Mouse (Mus musculus) left cerebral cortex, adult 2 months (tissue): Measurements from ENCODE around the gene Celf3. TPM values are rescaled to one million over a fixed set of nuclear protein-coding genes. Genes with fewer than 3 reads are reported as not detected.
A peak's percentile ranks its signal among the peaks of the same experiment; 100 is the strongest.

Source experiments
- DNase-seq, 2 experiments: peaks; one replicate each; pipeline ENCODE4 v3.0.0; 2021 to 2022; ENCODE audit warnings: low spot score in 2 of 2, mixed read lengths in 1 of 2; ENCODE audit errors: extremely low spot score in 1 of 2
- H3K27ac ChIP-seq: fragments of 200-600 bp; 2 replicates; pipeline ENCODE4 v1.8.1; 2022
- H3K4me3 ChIP-seq: fragments of 200-600 bp; 2 replicates; pipeline ENCODE4 v1.8.1; 2022
- CTCF ChIP-seq: fragments of 200-600 bp; IDR thresholded peaks from 2 replicates; pipeline ENCODE4 v1.8.1; 2022; ENCODE audit warnings: antibody characterized with exemption, mild to moderate bottlenecking, moderate library complexity
- intact Hi-C: fragments of 180-260 bp; cut with DNase I; formaldehyde crosslinking; loops from one replicate; pipeline ENCODE4 v1.15.1; 2025
- total RNA-seq, 2 experiments: library from RNA; stranded (reverse); gene quantifications; 2 replicates each; pipeline ENCODE4 v1.2.3; 2021

Gene Celf3
- total RNA-seq, 2 experiments from 2014 or later: 159 to 177 TPM

DNA sequence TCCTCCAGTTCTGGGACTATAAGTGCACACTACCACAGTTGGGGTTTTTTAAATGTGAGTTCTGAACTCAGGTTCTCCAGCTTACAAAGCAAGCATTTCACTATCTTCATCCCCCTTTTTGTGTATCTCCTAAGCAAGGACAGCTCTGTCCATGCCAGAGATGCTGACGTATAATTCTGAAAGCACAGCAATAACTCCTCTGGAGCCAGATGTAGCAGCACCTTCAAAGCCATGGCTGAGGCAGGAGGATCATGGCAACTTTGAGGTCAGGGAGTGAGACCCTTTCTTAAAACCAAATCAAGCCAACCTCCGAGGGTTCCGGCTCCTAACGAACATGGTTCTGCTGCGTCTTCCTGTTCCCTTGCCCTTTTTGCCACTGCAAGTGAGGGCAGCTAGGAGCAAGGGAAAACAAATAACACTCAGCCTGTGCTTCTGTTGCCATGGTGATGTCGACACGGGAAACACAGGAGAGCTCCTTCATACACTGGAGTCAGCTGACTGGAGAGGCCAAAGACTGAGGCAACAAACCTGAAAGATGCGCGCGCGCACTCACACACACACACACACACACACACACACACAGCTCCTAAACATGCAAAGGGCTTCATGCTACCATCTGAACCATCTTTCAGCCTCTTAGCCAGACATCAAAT is 14.0 kb upstream of the Celf3 start:
- Histone ChIP-seq H3K4me3 (no peak overlapping the region), H3K27ac (no peak overlapping the region)
- peak in 1 of 2 experiments; percentile 37 for DNase-seq
- no peak for TF ChIP-seq CTCF
- intact Hi-C loops: loop anchor here (2.0 kb wide), 1 partner anchor 15 kb away; the partner anchor contains the start of gene Celf3

DNA sequence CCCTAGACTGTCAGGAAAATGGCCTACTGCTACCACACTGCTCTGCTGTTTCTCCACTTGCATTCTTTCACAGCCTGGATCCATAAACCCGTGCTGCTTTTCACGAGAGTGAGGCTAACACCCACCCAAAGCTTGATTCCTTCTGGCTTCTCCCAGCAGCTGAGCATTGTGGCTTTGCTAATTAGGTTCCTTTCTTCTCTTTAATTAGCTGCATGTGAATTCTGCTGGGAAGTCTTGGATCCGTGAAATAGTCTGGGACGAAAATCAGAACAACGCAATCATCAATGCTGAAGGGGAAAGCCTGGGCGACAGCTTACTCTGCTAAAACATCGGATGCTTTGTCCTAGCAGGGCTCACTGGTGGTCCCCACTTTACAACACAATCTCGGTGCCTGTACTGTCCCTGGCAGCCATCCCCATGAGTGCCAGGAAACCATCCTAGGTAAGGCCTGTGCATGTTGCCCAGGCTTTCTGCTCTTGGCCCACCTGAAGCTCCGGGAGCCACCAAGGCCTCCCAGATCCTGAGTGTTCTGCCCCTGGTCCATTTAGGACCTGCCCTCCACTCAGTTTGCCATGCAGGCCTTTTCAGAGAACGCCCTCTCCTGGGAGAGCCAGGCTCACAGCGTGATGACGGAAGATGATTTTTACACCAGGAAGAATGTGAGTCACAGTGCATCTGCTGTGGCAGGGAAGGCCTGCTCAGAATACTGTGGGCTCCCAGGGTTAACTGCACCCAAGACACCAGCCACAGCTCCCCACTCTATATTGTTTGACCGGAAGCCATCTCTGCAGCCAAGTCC is 12.3 kb upstream of the Celf3 start:
- intact Hi-C loops: loop anchor here (2.0 kb wide), 1 partner anchor 13 kb away; the partner anchor contains the start of gene Celf3
- TF ChIP-seq CTCF: peak; percentile 29
- DNase-seq: peak in 1 of 2 experiments; percentile 60
- Histone ChIP-seq H3K4me3 (no peak overlapping the region), H3K27ac (peak overlapping the region; percentile 85)

DNA sequence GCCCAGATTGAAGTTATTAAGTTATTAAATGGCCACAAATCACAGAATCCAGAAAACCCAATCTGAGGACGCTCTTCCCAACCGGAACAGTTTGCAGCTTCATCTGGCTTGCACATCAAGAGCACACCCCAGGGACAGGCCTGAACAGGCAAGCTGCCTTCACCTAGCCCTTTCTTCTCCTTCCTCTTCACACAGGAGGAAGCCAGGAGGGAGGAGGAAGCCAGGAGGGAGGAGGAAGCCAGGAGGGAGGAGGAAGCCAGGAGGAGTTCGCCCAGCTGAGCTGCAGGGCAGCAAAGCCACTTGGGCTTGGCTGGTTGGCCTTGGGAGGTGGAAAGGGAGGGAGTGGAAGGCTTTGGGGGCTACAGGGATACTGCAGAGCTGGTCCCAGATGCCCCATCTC is 9.2 kb upstream of the Celf3 start:
- no peak for DNase-seq
- intact Hi-C loops: no loop called here
- no peak overlapping the region for H3K27ac ChIP-seq
- no peak for TF ChIP-seq CTCF
- no peak overlapping the region for H3K4me3 ChIP-seq

DNA sequence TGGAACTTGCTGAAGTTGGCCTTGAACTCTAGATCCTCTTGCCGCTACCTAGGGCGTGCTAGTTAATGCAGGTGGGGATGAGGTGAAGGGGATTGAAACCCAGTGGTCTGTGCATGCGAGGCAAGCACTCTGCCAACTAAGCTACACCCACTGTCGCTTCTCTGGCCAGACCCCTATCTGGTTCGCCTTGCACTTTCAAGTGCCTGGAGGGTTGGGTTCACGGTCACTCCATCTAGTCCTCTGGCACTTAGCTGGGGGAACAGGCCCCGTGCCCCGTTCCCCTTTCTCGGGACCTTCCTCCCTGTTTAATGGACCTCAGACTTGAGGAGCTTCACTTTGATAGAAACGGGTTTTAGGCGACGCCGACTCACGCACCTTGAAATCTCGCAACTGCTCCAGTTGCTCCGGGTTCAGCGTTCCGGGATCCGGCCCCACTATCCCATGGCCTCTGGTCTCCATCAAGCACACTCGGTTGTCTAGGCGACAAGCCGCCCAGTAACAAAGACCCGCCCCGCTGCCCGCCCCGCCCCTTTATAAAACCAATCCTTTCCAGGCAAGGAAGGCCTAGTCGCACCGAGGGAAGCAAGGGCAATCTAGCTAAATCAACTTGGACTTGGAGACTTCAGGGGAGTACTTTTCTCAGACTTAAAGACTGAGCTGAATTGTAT is 5.5 kb upstream of the Celf3 start:
- Histone ChIP-seq H3K4me3 (peak overlapping the region; percentile 31), H3K27ac (peak overlapping the region; percentile 65)
- no peak for DNase-seq
- TF ChIP-seq CTCF: no peak
- intact Hi-C loops: no loop called here

DNA sequence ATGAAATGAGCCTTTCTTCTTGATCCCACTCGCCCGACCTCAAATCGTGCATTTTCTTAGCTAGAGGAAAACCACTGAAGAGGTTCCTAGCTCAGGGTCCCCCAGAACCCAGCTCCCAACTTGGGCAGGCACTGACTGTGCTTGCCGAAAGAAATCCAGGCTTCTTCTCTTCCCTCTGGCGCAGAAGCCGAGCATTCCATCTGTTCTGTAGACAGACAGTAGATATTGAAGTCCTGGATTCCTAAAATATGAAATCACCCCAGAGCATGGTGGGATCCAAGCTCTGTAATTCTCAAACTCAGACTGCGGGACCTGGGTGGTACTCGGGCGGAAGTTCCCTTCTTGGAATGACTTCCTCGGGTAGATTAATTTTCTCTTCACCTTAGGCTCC is 5.0 kb upstream of the Celf3 start:
- intact Hi-C loops: no loop called here
- no peak for DNase-seq
- H3K27ac ChIP-seq: peak overlapping the region; percentile 65
- no peak overlapping the region; the same call in 1 of the 2 replicates for H3K4me3 ChIP-seq
- TF ChIP-seq CTCF: no peak

DNA sequence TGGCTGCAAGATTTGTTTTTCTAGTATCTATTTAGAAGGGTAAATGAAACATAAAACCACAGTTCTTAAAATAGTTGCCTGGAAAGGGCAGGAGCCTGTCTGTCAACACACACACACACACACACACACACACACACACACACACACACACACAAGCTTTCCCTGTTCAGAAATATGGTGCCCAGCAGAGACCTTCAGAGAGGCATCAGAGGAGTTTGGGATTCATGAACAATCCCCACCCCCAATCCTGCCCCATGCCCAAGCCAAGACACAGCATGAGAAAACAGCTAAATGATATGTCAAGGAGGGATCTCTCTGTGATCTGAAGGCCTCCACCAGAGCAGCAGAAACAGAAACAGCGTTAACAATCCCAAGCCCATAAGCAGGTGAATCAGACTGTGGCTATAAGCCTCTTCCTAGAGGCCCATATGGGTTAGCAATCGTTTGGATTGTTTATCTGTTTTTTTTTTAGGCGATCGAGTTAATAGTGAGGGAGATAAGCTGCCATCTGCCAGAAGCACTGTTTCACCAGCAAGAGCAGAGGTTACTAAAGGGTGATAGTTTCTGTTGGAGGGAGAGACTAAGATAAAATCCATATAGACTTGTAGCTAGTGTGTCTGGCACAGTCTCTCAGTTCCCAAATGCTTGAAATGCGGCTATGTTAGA is 4.4 kb upstream of the Celf3 start:
- Histone ChIP-seq H3K4me3 (no peak overlapping the region), H3K27ac (no peak overlapping the region)
- no peak for DNase-seq
- intact Hi-C loops: no loop called here
- no peak for TF ChIP-seq CTCF

DNA sequence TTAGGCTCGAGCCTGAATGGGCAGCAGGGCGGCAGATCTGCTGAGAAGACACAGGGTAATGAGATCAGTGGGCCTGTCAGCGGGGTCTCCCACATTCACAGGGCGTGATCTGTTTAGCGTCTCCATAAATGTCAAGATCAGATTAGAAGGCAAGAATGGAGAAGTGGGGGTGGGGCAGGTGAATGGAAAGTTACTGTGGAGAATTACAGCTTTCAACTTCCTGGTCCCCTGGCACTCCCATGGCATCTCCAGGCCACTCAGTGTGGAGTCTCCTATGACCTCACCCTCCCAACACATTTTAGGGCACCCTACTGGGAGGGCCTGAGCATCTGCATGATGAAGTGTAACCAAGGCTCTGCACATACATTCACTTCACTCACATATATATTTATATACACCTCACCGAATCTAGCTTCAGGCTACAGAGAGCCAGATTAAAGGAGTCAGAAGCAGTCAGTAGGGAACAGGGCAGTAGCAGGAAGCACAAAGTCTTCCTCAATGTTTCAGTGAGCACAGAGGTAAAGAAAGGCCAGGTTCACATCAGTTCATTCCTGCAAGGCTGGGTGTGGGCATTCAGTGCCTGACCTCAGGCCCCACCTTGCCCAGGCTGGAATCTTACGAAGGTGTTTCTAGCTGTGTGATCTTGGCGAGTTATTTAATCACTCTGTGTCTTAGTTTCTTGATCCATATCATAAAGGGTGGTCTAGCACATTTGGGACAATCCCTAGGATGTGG is 1.6 kb upstream of the Celf3 start:
- no peak for DNase-seq
- TF ChIP-seq CTCF: no peak
- intact Hi-C loops: no loop called here
- Histone ChIP-seq H3K4me3 (no peak overlapping the region), H3K27ac (peak overlapping the region; percentile 98)

DNA sequence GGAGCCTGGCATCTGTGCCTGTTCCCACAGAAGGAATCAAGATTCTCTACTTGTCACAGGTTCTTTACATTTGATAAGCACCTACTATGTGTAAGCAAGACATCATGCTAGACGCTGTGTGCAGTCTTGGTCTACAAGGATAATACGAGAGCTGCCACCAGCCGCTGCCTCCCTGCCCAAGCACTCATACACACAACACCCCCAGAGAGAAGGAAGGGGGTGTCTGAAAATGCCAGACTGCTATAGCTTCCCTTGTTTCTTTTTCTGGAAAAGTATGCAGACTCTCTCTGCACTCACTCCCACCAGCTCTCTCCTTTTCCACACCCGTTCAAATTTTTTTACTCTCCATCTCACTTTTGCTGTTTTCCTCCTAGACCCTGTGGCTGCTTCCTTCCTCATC is 651 bp upstream of the Celf3 start:
- Histone ChIP-seq H3K4me3 (peak overlapping the region; percentile 74), H3K27ac (peak overlapping the region; percentile 98)
- TF ChIP-seq CTCF: no peak
- intact Hi-C loops: no loop called here
- DNase-seq: peak in 1 of 2 experiments; percentile 49

DNA sequence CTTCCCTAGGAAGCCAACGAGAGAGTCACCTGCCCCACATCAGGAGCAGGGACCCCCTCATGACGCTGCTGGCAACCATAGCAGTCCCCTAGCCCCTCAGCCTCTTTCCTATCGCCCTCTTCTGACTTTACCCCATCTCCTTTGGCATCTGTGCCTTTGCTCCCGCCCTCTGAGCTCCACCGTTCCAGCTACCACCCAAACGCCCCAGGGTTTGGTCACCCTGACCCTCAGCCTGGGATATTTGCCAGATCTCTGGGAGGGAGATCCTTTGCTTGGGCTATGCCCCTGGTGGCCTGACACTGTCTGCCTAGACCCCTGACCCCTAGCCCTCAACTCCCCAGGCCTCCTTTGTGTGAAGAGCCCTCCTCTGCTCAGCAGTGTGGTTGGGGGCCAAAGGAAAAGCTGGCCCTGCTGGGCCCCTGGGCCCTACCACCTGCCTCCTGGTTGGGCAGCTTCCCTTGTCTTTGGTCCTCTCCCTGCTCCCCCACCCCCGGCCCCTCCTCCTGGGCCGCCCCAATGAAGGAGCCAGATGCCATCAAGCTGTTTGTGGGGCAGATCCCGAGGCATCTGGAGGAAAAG is 585 bp downstream of the Celf3 start:
- DNase-seq: no peak
- Histone ChIP-seq H3K27ac (peak overlapping the region; percentile 98), H3K4me3 (peak overlapping the region; percentile 74)
- intact Hi-C loops: loop anchor here (2.0 kb wide), 1 partner anchor 14 kb away; no protein-coding TSS in a partner anchor
- no peak for TF ChIP-seq CTCF

DNA sequence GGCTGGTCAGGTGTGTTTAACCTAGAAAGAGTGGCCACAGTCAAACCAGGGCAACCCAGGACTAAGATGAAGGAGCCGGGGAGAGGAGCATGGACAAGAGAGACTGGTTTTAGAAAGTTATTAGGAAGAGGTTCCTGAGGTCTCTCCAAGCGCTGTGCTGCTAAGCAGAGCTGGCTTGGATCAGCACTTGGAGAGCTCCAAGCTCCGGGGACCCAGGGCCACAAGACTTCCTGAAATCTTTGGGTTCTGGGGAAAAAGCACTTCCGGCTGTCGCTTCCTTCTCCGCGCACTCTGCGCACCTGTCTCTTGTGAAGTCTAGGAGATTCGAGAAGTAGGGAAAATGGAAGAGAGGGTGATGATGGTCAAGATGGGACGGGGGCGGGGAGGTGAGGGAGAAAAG is 1.5 kb downstream of the Celf3 start:
- DNase-seq: no peak
- no peak for TF ChIP-seq CTCF
- intact Hi-C loops: loop anchor here (2.0 kb wide), 1 partner anchor 15 kb away; no protein-coding TSS in a partner anchor
- Histone ChIP-seq H3K4me3 (peak overlapping the region; percentile 74), H3K27ac (peak overlapping the region; percentile 98)
